Mouse (Mus musculus) adipocyte (in vitro differentiated cells): Measurements from ENCODE around the gene Rec114.

ENCODE experiments used
- DNase-seq: peaks from one replicate; pipeline ENCODE4 v3.0.0-alpha.2; 2016; ENCODE audit warnings: low spot score

Rec114 gene

GRCm38 (mm10) chr9:58660673-58661072 is 83.1 kb downstream of the Rec114 start:
- DNase-seq, result no peak

- DNase-seq, result no peak
Measured at GRCm38 (mm10) chr9:58659989-58660388, 83.8 kb downstream of the Rec114 start.

DNA sequence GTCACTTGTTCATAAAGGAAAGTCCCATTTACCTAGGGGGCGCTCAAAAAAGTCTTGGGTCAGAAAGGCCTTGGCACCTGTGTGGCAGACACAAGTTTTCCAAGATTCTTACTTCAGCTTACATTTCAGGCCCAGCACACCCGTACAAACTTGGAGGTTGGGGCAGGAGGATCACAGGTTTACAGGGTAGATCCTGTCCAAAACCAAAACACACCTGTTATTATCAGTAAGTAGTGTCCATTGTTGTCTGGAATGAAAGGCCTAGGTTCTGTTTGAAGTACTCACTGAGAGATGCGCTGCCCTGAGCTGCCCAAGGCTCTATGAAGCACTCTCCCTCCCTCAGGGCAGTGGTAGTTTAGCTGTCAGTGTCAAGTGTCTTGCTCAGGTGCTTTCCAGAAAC is 84.4 kb downstream of the Rec114 start:
- no peak for DNase-seq

DNA sequence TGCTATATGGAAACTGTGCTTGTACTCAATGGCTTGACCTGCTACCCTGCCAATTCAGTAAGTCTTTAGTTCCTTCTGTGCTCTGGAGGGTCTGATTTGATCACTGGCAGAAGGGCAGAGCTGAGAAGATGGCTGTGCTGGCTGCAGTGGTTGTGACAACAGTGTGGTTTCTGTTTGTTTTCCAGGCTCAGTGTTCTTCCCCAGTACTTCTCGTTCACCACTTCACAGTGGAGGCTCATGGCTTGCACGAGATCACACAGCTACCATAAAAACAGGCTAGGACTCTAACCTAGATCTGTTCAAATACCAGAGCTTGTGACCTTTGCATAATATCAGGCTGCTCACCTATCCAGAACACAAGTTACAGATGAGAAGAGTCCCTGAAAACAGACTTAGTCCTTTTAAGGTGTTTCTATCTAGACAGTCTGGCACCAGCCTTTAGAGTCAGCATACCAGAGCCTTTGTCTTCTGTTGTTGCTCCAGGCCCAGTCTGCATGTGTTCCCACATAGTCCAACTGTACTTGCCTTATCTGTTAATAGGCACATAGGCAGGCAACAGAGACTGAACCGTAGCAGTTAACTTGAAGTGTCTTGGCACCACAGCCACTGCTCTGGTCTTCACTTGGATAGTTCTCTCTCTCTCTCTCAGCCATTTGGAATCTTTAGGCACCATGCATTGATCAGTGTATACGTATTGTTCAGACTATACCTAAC is 85.0 kb downstream of the Rec114 start:
- DNase-seq, result no peak

DNA sequence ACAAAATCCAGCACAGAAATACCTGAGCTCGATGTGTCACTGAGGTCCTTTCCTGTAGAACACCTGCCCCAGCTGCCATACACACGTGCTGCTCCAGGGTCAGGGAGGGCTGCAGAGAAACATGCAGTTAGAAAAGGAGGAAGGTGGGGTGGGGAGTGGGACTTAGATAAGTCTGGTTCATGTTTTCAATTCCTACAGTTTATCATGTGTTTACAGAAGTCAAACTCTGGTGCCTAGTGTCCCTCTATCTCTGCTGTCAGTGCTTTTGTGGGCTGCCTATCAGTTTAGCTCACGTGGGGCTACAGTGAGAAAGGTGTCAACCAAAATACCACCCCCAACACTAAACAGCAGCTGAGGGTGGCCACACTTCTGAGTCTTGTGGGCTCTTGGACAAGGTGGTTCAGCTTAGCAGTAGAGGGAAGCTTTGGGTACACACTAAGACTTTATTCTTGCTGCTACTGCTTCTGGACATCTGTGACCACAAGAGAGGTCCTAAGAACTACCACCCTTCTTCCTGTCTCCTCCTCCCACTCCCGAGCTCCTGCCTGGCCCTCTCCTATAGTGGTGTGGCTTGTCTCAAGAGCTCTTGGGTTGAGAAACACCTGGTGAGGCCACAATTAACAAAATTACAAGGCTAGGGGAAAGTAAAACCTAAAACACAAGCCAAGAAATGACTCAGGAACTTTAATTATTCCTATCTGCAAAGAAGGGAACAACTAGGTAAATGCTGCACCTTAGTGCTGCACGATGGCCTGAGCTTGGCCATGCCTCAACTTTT is 85.8 kb downstream of the Rec114 start:
- no peak for DNase-seq

GRCm38 (mm10) chr9:58656824-58657223 is 86.9 kb downstream of the Rec114 start:
- no peak for DNase-seq

GRCm38 (mm10) chr9:58656396-58656795 is 87.4 kb downstream of the Rec114 start:
- DNase-seq, result peak; percentile 61

DNA sequence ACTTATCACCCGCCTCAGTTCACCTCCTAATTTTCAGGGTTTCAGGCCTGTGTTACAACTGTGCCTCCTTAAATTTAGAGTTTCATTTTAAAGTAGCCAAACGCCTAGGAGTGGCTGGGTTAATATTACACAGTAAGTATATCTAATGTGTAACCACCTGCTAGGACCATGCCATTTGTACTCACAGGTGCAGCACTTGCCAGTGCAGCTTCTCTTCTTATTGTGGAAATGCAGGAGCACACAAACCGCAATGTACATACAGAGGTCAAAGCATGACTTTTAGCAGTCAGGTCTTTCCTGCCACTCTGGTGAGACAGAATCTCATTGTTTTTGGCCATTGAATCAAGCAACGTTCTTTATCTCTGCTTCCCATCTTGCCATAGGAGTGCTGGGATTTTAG is 89.3 kb downstream of the Rec114 start:
- DNase-seq, result no peak

- peak; percentile 65 for DNase-seq
Measured at GRCm38 (mm10) chr9:58651993-58652392, 91.8 kb downstream of the Rec114 start.

DNA sequence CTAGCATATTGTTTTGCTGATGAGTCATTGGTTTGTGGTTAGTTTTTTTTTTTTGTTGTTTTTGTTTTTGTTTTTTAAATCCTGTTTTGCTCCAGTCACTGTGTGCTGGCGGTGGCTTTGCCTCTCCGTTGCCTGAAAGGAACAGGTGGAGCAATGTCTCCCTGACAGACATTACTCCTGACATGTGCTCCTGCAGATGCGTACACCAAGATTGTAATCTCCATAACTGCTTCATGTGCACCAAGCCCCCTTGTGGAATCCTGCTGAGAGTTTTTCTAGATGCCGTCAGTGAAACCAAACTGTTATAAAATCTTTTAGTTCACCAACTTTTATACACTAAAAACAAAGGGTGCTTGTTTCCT is 94.5 kb downstream of the Rec114 start:
- DNase-seq, result no peak

DNA sequence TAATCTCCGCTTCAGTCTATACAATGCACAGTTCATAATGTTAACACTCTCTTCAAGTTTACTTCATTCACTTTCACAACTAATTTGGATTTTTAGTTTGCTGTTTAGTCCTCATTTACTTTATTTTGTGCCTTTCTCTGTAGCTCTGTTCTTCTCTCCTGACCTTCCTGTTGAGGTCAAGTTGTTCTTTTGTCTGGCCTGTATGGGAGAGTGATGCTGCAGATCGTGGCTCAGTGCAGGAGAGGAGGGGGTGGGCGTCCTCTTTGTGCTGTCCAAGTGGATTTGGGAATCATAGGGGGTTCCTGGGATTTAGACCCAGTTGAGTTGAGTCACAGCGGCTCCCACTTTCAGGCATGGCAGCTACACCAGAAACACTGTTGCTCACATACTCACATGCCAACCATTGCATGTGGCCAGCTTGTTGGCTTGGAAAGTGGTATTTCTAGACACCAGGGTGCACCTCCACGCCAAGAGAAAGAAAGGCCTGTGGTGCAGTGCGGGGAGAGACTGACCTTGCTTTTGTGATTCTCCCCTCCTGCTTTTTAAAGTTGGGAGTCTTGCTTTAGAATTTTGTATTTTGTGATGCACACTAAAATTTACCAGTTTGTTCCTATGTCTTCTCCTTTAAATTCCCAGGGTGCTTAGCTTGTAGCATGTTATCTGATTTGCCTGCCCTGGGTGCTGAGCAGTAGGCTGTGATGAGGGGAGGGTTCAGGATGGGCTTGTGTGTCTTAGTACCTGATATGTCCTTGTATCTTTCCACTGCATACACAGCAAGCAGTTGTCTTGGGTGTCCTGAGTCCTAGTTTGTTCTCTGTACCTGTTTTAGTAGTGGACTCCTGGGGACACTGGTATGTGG is 95.1 kb downstream of the Rec114 start:
- DNase-seq, result no peak

DNA sequence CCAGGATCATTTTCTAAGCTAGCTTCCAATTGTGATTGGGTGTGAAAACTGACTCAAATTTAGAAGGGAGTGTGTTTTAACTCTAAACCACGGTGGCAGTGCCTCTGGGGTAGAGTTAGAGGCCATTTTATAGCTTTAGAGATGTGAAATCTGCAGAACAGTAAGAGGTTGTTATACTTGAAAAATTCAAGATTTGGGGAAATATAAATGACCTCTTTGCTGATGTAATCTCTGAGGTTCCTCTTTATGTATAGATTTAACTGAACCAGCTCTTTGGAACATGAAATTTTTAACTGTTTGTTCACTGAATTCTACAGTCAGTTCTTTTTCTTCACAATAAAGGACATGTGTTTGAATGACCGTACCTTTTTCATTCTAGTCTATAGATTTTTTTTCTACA is 113.3 kb downstream of the Rec114 start:
- DNase-seq, result no peak

GRCm38 (mm10) chr9:58627197-58627596 is 116.6 kb downstream of the Rec114 start:
- DNase-seq, result no peak

GRCm38 (mm10) chr9:58623009-58623408 is 120.8 kb downstream of the Rec114 start:
- DNase-seq, result no peak

DNA sequence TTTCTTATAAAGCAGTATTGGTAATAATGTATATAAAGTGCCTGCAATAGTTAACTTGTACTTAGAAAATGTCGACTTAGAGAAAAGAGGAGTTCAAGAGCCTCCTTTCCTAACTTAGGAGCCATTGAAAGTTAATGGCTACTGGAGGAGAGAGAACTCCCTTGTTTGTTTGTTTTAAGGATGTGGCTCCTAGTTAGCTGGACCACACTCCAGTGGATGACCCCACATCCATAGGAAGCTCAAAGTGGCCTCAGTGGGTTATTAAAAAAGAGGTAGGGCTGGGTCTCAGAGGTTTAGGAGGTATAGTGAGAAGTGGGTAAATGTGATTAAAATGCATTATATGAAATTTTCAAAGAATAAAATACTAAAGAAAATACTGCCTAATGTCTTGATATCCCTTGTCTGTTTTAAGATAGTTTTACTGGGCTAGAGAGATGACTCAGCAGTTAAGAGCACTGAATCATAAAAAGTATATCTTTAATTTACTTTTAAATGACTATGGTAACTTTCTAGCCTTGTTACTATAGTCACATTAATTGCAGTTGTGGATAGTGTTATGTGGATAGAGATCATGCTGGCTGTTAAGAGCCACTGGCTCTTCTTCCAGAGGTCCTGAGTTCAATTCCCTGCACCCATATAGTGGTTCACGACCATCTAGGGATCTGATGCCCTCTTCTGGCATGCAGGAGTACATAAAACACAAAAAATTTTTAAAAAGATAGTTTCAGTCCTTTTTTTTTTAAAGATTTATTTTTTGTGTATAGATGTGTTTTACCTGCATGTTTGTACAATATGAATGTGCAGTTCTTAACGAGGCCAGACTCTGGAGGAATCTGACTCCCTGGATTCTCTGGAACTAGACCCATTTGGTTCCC is 128.5 kb downstream of the Rec114 start:
- DNase-seq, result no peak

DNA sequence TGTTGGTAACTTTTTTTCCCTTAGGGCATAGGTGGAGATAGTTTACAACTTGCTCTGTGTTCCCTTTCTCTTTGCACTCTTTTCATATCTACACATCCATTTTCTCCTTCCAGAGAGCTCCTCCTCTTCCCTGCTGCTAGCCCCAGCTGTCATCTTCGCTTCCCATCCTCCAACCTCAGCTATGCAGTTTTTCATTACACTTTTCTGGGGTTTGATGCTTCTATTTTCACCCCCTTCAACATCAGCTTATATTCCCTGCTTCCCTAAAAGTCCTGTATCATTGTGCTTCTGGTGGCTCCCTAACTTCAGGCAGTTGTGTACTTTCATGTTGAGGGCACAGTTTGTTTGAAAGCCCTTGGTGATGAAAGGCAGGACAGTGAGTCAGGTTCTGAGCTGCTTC is 130.0 kb downstream of the Rec114 start:
- no peak for DNase-seq
